Comparison of ENCODE assay signal across 8 mouse cellular contexts in genomic region chr1:134709411-134710306, GRCm38 (mm10).
DNase-seq lines count a peak whose midpoint lies in the region; ATAC-seq and TF ChIP-seq lines count a peak whose summit lies in the region.

No protein-coding gene starts in this region.

- WGBS in thymus, adult 2 months: 61% methylated on average over 25 of the region's 26 CpGs
- 23% methylated on average over 26 of the region's 26 CpGs for WGBS in limb, embryonic 15.5 days

- no peaks in the 10 kb centered on the region for H3K27me3 ChIP-seq in thymus, adult 2 months (ENCODE audit: control insufficient read depth, insufficient read depth, low read length)
- peaks cover 83% of the 10 kb centered on the region for H3K27me3 ChIP-seq in limb, embryonic 15.5 days

- H3K9me3 ChIP-seq in limb, embryonic 15.5 days: no peaks in the 10 kb centered on the region

- DNase-seq in embryo, embryonic 10.5 days (ENCODE audit: low spot score): peak; percentile 52
- no peak for DNase-seq in embryo, embryonic 11 days
- no peak for DNase-seq in thymus, adult 2 months
- no peak for DNase-seq in thymus, postnatal 10 days (ENCODE audit: low spot score in 2 of 2)
- DNase-seq in urinary bladder, postnatal 10 days (ENCODE audit: low spot score): no peak
- DNase-seq in layer of hippocampus, adult 11-12 months (ENCODE audit: low spot score): no peak

- ATAC-seq in limb, embryonic 15.5 days (ENCODE audit: insufficient number of reproducible peaks, low FRiP score, low TSS enrichment, low read depth): no peak
- ATAC-seq in erythroid progenitor cell, adult 5-6 weeks (replicated peaks; ENCODE audit: low FRiP score, poor library complexity, severe bottlenecking): no peak

- peaks cover 11% of the 10 kb centered on the region for H3K4me1 ChIP-seq in thymus, adult 2 months (replicated peaks; ENCODE audit: control insufficient read depth, insufficient read depth, low read length)
- peaks cover 21% of the 10 kb centered on the region for H3K4me1 ChIP-seq in limb, embryonic 15.5 days

- peak overlapping the region; percentile 92 for H3K4me2 ChIP-seq in limb, embryonic 15.5 days

- TF ChIP-seq POLR2A in thymus, adult 2 months (IDR thresholded peaks at IDR 0.05; ENCODE audit: control insufficient read depth, extremely low read depth, insufficient read depth, low read length, poor library complexity): no peak

- H3K27ac ChIP-seq in thymus, adult 2 months (ENCODE audit: control insufficient read depth, insufficient read depth, low read length): no peak overlapping the region
- no peak overlapping the region for H3K27ac ChIP-seq in limb, embryonic 15.5 days

- no peak for TF ChIP-seq CTCF in thymus, adult 2 months (IDR thresholded peaks at IDR 0.05; ENCODE audit: borderline replicate concordance, control insufficient read depth, extremely low read depth, insufficient read depth, low read length, poor library complexity)

- H3K36me3 ChIP-seq in thymus, adult 2 months (ENCODE audit: control insufficient read depth, insufficient read depth, low read length): no peaks in the 10 kb centered on the region
- no peaks in the 10 kb centered on the region for H3K36me3 ChIP-seq in limb, embryonic 15.5 days

- H3K9ac ChIP-seq in limb, embryonic 15.5 days: peak overlapping the region; percentile 15; the same call in 1 of the 2 replicates

- H3K4me3 ChIP-seq in thymus, adult 2 months (ENCODE audit: control insufficient read depth, insufficient read depth, low read length): peak overlapping the region; percentile 57
- peak overlapping the region; percentile 46 for H3K4me3 ChIP-seq in limb, embryonic 15.5 days
